Mouse (Mus musculus) heart, embryonic 12.5 days (tissue): ENCODE measurements around the gene Ppp1r11. TPM values are rescaled to one million over a fixed set of nuclear protein-coding genes. Genes with fewer than 3 reads are reported as not detected.

Experiments
- ATAC-seq: fragments of 200-750 bp; cut with Nextera tagmentation; 2 replicates; pipeline ENCODE4 v1.8.0; 2017; ENCODE audit warnings: moderate TSS enrichment, moderate library complexity; ENCODE audit not compliant: insufficient number of reproducible peaks, low FRiP score
- H3K27ac ChIP-seq: fragments of 300-500 bp; sonication (generic); 2 replicates; pipeline ENCODE4 v1.5.1; 2016; ENCODE audit warnings: mild to moderate bottlenecking, moderate library complexity; ENCODE audit not compliant: poor library complexity, severe bottlenecking
- H3K27me3 ChIP-seq: fragments of 300-500 bp; sonication (generic); replicated peaks from 2 replicates; pipeline ENCODE4 v1.6.1; 2016; ENCODE audit warnings: mild to moderate bottlenecking, moderate library complexity
- H3K36me3 ChIP-seq: fragments of 300-500 bp; sonication (generic); 2 replicates; pipeline ENCODE4 v1.6.1; 2016; ENCODE audit warnings: mild to moderate bottlenecking, moderate library complexity
- H3K4me1 ChIP-seq: fragments of 300-500 bp; sonication (generic); replicated peaks from 2 replicates; pipeline ENCODE4 v1.6.1; 2016; ENCODE audit warnings: mild to moderate bottlenecking
- H3K4me2 ChIP-seq: fragments of 300-500 bp; sonication (generic); 2 replicates; pipeline ENCODE4 v1.6.1; 2016; ENCODE audit warnings: mild to moderate bottlenecking, moderate library complexity
- H3K4me3 ChIP-seq: fragments of 300-500 bp; sonication (generic); 2 replicates; pipeline ENCODE4 v1.5.1; 2016; ENCODE audit warnings: mild to moderate bottlenecking
- H3K9ac ChIP-seq: fragments of 300-500 bp; sonication (generic); 2 replicates; pipeline ENCODE4 v1.6.1; 2016; ENCODE audit warnings: mild to moderate bottlenecking, moderate library complexity
- H3K9me3 ChIP-seq: fragments of 300-500 bp; sonication (generic); replicated peaks from 2 replicates; pipeline ENCODE4 v1.6.1; 2016; ENCODE audit warnings: mild to moderate bottlenecking, moderate library complexity
- WGBS: fragments of 180-500 bp; shearing (Covaris S2); methylation state at CpG from one replicate; pipeline ENCODE4 v1.1.7; 2016; 5-methylcytosine and 5-hydroxymethylcytosine counted together
- polyA plus RNA-seq: library from polyadenylated mRNA; unstranded; fragments of >200 nt; fragmentation: Nextera tagmentation; extraction: Ambion mirVana; gene quantifications from 2 replicates; pipeline ENCODE4 v1.2.1, GENCODE M21; 2016

The Ppp1r11 gene
- polyA plus RNA-seq, 1 experiment from 2014 or later = 83.8 TPM

DNA sequence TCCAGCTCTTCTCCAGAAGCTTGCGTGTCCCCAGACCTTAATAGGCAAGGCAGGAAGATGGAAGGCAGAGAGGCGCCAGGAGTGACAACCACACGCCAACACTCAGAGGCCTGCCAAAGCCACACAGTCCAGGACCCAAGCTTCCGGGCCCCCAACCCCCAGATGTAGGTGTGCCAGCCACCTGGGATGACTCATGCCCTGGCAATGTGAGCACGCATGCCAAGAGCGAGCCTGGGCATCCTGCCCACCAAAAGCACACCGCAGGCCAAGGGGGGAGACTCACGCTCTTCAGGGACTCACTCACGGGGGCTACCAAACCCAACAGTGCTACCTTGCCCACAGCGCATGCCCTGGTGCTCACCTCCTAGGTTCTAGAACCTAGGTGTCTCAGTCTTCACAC lies 9.2 kb downstream of the Ppp1r11 start:
- Histone ChIP-seq H3K9ac (no peak overlapping the region), H3K4me3 (peak overlapping the region; percentile 49), H3K36me3 (no peaks in the 10 kb centered on the region), H3K4me1 (peaks cover 13% of the 10 kb centered on the region), H3K27ac (no peak overlapping the region), H3K9me3 (no peaks in the 10 kb centered on the region), H3K27me3 (peaks cover 69% of the 10 kb centered on the region), H3K4me2 (peak overlapping the region; percentile 75)
- WGBS = 42% methylated on average over 10 of the region's 10 CpGs
- ATAC-seq = peak; percentile 26; the same call in 1 of the 2 replicates

DNA sequence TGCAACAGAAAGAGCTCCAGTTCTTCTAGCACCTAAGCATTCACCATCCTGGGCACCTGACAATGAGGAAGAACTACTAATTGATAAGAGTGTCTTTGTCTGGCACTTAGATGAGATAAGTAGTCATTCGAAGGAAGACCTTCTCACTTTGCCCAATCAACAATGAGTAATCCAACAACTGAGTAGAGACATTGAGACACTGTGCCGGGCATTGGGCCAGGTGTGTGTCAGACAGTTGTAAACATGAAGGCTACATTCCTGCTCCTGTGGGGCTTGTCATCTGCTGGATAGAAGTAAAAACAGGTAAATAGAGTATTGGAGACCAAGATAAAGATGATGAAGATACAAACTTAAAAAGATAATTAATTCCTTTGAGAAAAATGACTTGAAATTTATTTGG lies 13.5 kb downstream of the Ppp1r11 start:
- Histone ChIP-seq H3K27ac (no peak overlapping the region), H3K9me3 (no peaks in the 10 kb centered on the region), H3K36me3 (no peaks in the 10 kb centered on the region), H3K4me1 (peaks cover 8% of the 10 kb centered on the region), H3K9ac (no peak overlapping the region), H3K4me2 (no peak overlapping the region), H3K27me3 (peaks cover 36% of the 10 kb centered on the region), H3K4me3 (no peak overlapping the region)
- 66% methylated on average over 2 of the region's 2 CpGs for WGBS
- no peak for ATAC-seq

- Histone ChIP-seq H3K9me3 (no peaks in the 10 kb centered on the region), H3K4me2 (no peak overlapping the region), H3K36me3 (no peaks in the 10 kb centered on the region), H3K4me1 (peaks cover 7% of the 10 kb centered on the region; the same call in 1 of the 2 replicates), H3K27ac (no peak overlapping the region), H3K9ac (no peak overlapping the region), H3K4me3 (no peak overlapping the region), H3K27me3 (peaks cover 4% of the 10 kb centered on the region; the same call in 1 of the 2 replicates)
- no peak for ATAC-seq
- WGBS = 47% methylated on average over 2 of the region's 2 CpGs
These were observed 19.7 kb downstream of the Ppp1r11 start for GRCm38 (mm10) chr17:36931806-36932205.

DNA sequence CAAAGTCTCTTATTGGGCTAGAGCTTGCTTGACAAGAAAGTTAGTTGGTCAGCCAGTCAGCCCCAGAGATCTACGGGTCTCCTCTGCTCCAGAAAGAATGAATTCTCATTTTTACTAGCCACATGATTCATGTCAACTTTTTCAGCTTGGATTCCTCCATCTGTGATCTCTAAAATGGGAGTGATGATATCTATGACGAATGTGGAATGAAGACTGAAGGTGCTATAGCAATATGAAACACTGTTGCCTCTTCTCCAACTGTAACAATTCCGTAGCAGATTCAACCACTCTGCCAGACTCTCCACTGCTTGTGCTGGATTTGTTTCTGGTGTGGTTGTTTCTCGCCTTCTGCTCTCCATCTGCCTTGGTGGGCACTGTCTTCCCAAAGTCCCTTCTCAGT lies 20.4 kb downstream of the Ppp1r11 start:
- H3K4me1 ChIP-seq = peaks cover 7% of the 10 kb centered on the region; the same call in 1 of the 2 replicates
- ATAC-seq = no peak
- H3K9ac ChIP-seq = no peak overlapping the region
- H3K4me3 ChIP-seq = no peak overlapping the region
- 72% methylated on average over 4 of the region's 4 CpGs for WGBS
- H3K9me3 ChIP-seq = no peaks in the 10 kb centered on the region
- no peaks in the 10 kb centered on the region for H3K36me3 ChIP-seq
- no peak overlapping the region for H3K27ac ChIP-seq
- no peak overlapping the region for H3K4me2 ChIP-seq
- H3K27me3 ChIP-seq = 0 out of 2 replicates have a peak, but pooled peaks cover under 1% of the 10 kb centered on the region

GRCm38 (mm10) chr17:36930233-36930632 lies 21.3 kb downstream of the Ppp1r11 start:
- H3K9me3 ChIP-seq = no peaks in the 10 kb centered on the region
- 65% methylated on average over 6 of the region's 6 CpGs for WGBS
- ATAC-seq = no peak; the same call in 1 of the 2 replicates
- 0 out of 2 replicates have a peak, but pooled peaks cover 5% of the 10 kb centered on the region for H3K27me3 ChIP-seq
- H3K4me3 ChIP-seq = no peak overlapping the region
- H3K9ac ChIP-seq = no peak overlapping the region
- no peak overlapping the region for H3K4me2 ChIP-seq
- H3K27ac ChIP-seq = no peak overlapping the region
- H3K36me3 ChIP-seq = no peaks in the 10 kb centered on the region
- H3K4me1 ChIP-seq = peaks cover 7% of the 10 kb centered on the region; the same call in 1 of the 2 replicates

GRCm38 (mm10) chr17:36929236-36929932 lies 22.2 kb downstream of the Ppp1r11 start:
- Histone ChIP-seq H3K9me3 (no peaks in the 10 kb centered on the region), H3K9ac (no peak overlapping the region), H3K27me3 (0 out of 2 replicates have a peak, but pooled peaks cover 5% of the 10 kb centered on the region), H3K27ac (no peak overlapping the region), H3K4me2 (no peak overlapping the region), H3K4me3 (no peak overlapping the region), H3K4me1 (peaks cover 7% of the 10 kb centered on the region; the same call in 1 of the 2 replicates), H3K36me3 (no peaks in the 10 kb centered on the region)
- WGBS = 68% methylated on average over 12 of the region's 12 CpGs
- ATAC-seq = no peak

- H3K9ac ChIP-seq = no peak overlapping the region
- H3K9me3 ChIP-seq = no peaks in the 10 kb centered on the region
- WGBS = 33% methylated on average over 10 of the region's 10 CpGs
- 0 out of 2 replicates have a peak, but pooled peaks cover 5% of the 10 kb centered on the region for H3K27me3 ChIP-seq
- H3K36me3 ChIP-seq = no peaks in the 10 kb centered on the region
- no peak overlapping the region for H3K4me2 ChIP-seq
- no peak overlapping the region for H3K4me3 ChIP-seq
- H3K4me1 ChIP-seq = peaks cover 7% of the 10 kb centered on the region; the same call in 1 of the 2 replicates
- no peak for ATAC-seq
- H3K27ac ChIP-seq = no peak overlapping the region
These were observed 23.9 kb downstream of the Ppp1r11 start for GRCm38 (mm10) chr17:36927496-36928120.

DNA sequence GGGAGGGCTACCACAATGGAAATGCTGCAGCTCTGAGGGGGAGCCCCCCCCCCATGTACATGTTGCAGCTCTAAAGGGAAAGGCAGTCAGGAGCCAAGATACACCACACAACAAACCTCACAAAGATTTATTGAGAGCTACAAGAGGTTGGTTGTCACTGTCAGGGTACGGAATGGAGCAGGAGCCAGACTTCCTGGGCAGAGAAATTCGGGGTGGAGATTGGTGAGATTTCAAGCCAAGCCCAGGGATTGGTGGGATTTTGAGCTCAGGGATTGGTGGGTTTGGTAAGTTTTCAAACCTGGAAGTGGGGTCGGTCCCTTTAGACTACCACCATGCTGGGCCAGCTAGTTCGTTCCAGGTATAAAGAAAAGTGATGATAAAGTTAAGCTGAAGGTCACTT lies 28.1 kb downstream of the Ppp1r11 start:
- Histone ChIP-seq H3K9me3 (no peaks in the 10 kb centered on the region), H3K36me3 (no peaks in the 10 kb centered on the region), H3K4me1 (no peaks in the 10 kb centered on the region), H3K4me2 (no peak overlapping the region), H3K4me3 (no peak overlapping the region), H3K9ac (no peak overlapping the region), H3K27me3 (0 out of 2 replicates have a peak, but pooled peaks cover 8% of the 10 kb centered on the region), H3K27ac (no peak overlapping the region)
- 59% methylated on average over 4 of the region's 4 CpGs for WGBS
- no peak for ATAC-seq

- H3K9me3 ChIP-seq = no peaks in the 10 kb centered on the region
- ATAC-seq = no peak
- no peaks in the 10 kb centered on the region for H3K4me1 ChIP-seq
- H3K27ac ChIP-seq = no peak overlapping the region
- H3K4me2 ChIP-seq = no peak overlapping the region
- 0 out of 2 replicates have a peak, but pooled peaks cover 8% of the 10 kb centered on the region for H3K27me3 ChIP-seq
- WGBS = 85% methylated on average over 4 of the region's 4 CpGs
- no peaks in the 10 kb centered on the region for H3K36me3 ChIP-seq
- no peak overlapping the region for H3K4me3 ChIP-seq
- H3K9ac ChIP-seq = no peak overlapping the region
These were observed 28.8 kb downstream of the Ppp1r11 start for GRCm38 (mm10) chr17:36922715-36923114.

- 0 out of 2 replicates have a peak, but pooled peaks cover 3% of the 10 kb centered on the region for H3K27me3 ChIP-seq
- WGBS = 43% methylated on average over 15 of the region's 15 CpGs
- no peaks in the 10 kb centered on the region for H3K4me1 ChIP-seq
- ATAC-seq = no peak
- no peaks in the 10 kb centered on the region for H3K9me3 ChIP-seq
- H3K27ac ChIP-seq = no peak overlapping the region
- H3K4me2 ChIP-seq = no peak overlapping the region
- H3K4me3 ChIP-seq = no peak overlapping the region
- H3K9ac ChIP-seq = no peak overlapping the region
- no peaks in the 10 kb centered on the region for H3K36me3 ChIP-seq
These were observed 31.3 kb downstream of the Ppp1r11 start for GRCm38 (mm10) chr17:36920239-36920638.

DNA sequence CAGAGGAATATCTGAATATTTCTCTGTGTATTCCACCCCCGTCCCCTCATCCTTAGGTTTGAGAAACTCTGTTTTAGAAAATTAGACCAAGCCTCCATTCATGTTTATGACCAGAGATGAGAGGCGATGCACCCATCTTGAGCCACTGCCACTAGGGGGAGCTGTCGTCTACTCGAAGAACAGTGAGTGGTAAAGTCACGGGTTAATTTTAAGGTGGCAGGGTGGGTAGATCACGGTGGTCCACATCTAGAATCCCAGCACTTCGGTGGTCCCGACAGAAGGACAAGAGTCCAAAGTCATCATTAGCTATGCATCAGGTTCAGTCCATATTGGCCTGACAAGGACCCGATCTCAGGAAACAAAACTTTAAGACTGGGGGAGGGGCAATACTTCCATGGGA lies 36.5 kb downstream of the Ppp1r11 start:
- 10% methylated on average over 9 of the region's 9 CpGs for WGBS
- no peak overlapping the region for H3K4me3 ChIP-seq

More for the DNA sequence above, 36.5 kb downstream of the Ppp1r11 start:
- no peak overlapping the region for H3K4me2 ChIP-seq
- H3K27me3 ChIP-seq = no peaks in the 10 kb centered on the region; the same call in 1 of the 2 replicates
- no peak for ATAC-seq
- H3K27ac ChIP-seq = no peak overlapping the region
- no peaks in the 10 kb centered on the region for H3K4me1 ChIP-seq
- H3K36me3 ChIP-seq = no peaks in the 10 kb centered on the region
- H3K9me3 ChIP-seq = no peaks in the 10 kb centered on the region
- H3K9ac ChIP-seq = no peak overlapping the region
